8 mouse cellular contexts compared by ENCODE assay signal in genomic region chrX:99975250-99975984, GRCm38 (mm10). TPM values are rescaled to one million over a fixed set of nuclear protein-coding genes. Genes with fewer than 3 reads are reported as not detected.
DNase-seq lines count a peak whose midpoint lies in the region; ATAC-seq lines count a peak whose summit lies in the region.

Gene Eda, plus strand, starts transcription at chrX:99975606.

- peak within 1 kb of the TSS; percentile 60 for H3K4me3 ChIP-seq in hindbrain, embryonic 15.5 days

- WGBS in hindbrain, embryonic 15.5 days: 23% methylated on average over 37 of the region's 49 CpGs

- H3K4me2 ChIP-seq in hindbrain, embryonic 15.5 days: peak within 1 kb of the TSS; percentile 91

- no peaks in the 10 kb centered on the region for H3K4me1 ChIP-seq in hindbrain, embryonic 15.5 days (replicated peaks)

- H3K9me3 ChIP-seq in hindbrain, embryonic 15.5 days: no peaks in the 10 kb centered on the region

- peak within 1 kb of the TSS; percentile 56 for H3K9ac ChIP-seq in hindbrain, embryonic 15.5 days

- H3K27ac ChIP-seq in hindbrain, embryonic 15.5 days (replicated peaks): peak within 1 kb of the TSS; percentile 34; the same call in 1 of the 2 replicates

- peak; percentile 88 for ATAC-seq in common myeloid progenitor, adult 5-6 weeks (replicated peaks; ENCODE audit: low read depth, poor library complexity, severe bottlenecking)
- ATAC-seq in hindbrain, embryonic 15.5 days (ENCODE audit: low FRiP score, low read depth): peak; percentile 98

- H3K36me3 ChIP-seq in hindbrain, embryonic 15.5 days: no peaks in the 10 kb centered on the region

- H3K27me3 ChIP-seq in hindbrain, embryonic 15.5 days: peaks cover 8% of the 10 kb centered on the region; the same call in 1 of the 2 replicates

- DNase-seq in adrenal gland, adult 18-20 months (ENCODE audit: low spot score in 2 of 2): peak; percentile 68 to 76
- peak; percentile 81 for DNase-seq in gastrocnemius, adult 18-20 months (ENCODE audit: low spot score)
- DNase-seq in left cerebral cortex, adult 18-20 months (ENCODE audit: low spot score in 2 of 2): peak; percentile 50 to 74
- peak; percentile 91 for DNase-seq in lung, postnatal 36 days
- DNase-seq in right cerebral cortex, adult 2 months (ENCODE audit: low spot score in 2 of 2): peak; percentile 64 to 69
- DNase-seq in urinary bladder, adult 2 months (ENCODE audit: low spot score): peak; percentile 58

RNA-seq across cellular contexts. Expression of gene Eda, which starts in this region (rescaled TPM):
- total RNA-seq in adrenal gland, adult 18-20 months (2021): 1 to 10 TPM; 7.7 to 7.9 TPM
- total RNA-seq in common myeloid progenitor, adult 5-6 weeks (2017): 0.96 and 1.1 TPM in 2 replicates
- 1 to 10 TPM; 1.4 to 1.7 TPM for total RNA-seq in gastrocnemius, adult 18-20 months (2021)
- 2.0 and 2.7 TPM in 2 replicates for polyA plus RNA-seq in hindbrain, embryonic 15.5 days (2015; fragmentation: Nextera tagmentation; extraction: Ambion mirVana)
- total RNA-seq in left cerebral cortex, adult 18-20 months (2021): 1 to 10 TPM; 3.5 to 3.9 TPM
- polyA plus RNA-seq in urinary bladder, adult 2 months (2012; rRNA removed): 2.4 and 2.7 TPM in 2 replicates

Comparison
In these comparisons a context has a peak if more than half of its experiments do, and no peak if none do; other contexts are left out.
1. Peak in every context shown above with its lines: DNase-seq, ATAC-seq, H3K4me3 ChIP-seq and H3K27ac ChIP-seq.